Mouse (Mus musculus) testis, postnatal 10 days (tissue): ENCODE measurements around the gene Tbc1d8b.
A peak's percentile ranks its signal among the peaks of the same experiment; 100 is the strongest.

Experiments used
- DNase-seq: peaks from one replicate; pipeline ENCODE4 v3.0.0; 2021; ENCODE audit warnings: low spot score

The Tbc1d8b gene

GRCm38 (mm10) chrX:139779401-139779800, 94.6 kb downstream of the Tbc1d8b start:
- no peak for DNase-seq

- DNase-seq, result no peak
Measured at GRCm38 (mm10) chrX:139780988-139781387, 96.2 kb downstream of the Tbc1d8b start.

GRCm38 (mm10) chrX:139781563-139781962, 96.8 kb downstream of the Tbc1d8b start:
- DNase-seq, result no peak

- DNase-seq, result no peak
Measured at GRCm38 (mm10) chrX:139782278-139783044, 97.7 kb downstream of the Tbc1d8b start, which contains the start of gene Ripply1. Gene Ripply1, minus strand, starts transcription at chrX:139782353.

- peak; percentile 38 for DNase-seq
Measured at GRCm38 (mm10) chrX:139783045-139783422, 98.2 kb downstream of the Tbc1d8b start.

- DNase-seq, result no peak
Measured at GRCm38 (mm10) chrX:139785764-139786163, 101.0 kb downstream of the Tbc1d8b start.

DNA sequence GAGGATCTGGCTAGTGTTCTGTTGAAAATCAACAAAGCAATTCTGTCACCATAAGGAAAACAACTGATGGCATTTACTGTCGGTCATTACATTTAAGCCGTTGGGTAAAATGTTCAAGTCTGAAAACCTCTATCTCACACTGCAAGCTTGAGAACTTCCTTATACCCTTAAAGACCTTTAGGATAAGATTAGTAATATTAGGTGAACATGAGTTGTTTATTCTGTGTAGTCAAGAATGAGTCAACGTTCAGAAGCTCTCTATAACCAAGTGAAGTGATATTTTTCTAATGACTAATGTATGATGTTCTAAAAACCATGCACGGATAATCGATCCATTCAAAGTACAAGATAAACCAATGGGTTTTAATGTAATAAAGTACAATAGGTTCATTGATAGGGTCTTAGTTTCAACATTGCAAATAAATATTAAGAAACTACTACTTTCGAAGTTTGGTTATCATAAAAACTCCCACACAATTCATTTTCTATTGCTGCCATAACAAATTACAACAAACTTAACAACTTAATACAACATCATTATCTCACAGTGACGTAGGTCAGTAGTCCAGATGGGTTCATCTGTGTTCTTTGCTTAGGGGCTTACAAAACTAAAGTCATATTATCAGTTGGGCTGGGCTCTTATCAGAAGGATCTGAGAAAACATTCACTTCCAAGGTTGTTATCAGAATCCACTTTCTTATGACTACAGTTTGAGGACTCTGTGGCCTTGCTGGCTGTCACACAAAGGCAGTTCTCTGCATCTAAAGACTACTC, 109.5 kb downstream of the Tbc1d8b start:
- DNase-seq, result no peak

DNA sequence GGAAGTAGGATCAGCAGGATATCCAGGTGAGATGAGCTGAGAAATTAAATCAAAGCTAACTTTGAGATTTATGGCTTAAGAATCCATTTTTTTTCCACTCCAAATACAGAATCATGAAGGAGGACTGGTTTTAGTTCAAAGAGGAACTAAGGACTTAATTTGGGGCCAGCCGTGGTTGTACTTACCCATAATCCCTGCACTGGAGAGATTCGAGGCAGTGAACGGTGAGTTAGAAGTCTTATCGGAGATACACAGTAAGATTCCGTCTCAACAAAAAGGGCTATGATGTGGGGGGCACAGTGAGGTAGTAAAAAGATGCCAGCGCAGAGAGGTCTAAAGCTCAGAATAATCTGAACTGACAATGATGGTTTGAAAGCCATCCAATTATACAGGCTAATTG, 111.2 kb downstream of the Tbc1d8b start:
- DNase-seq, result no peak

DNA sequence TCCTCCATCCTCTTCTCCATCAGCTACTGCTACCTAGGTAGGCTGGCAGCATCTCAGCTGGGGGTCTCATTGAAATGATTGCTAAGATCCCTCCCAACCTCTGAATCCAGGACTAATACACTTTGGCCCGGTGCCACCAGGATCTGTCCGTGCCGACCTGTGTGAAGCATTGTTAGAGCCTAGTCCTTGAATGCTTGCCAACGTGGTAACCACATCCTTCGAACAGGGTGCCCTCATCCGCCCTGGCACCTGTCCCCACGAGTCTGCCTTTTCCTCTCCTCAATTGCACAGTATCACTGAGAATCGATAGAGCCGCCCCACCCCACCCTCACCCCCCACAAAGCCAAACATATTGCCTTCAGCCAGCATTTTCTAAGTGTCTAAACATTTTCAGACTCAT, 113.1 kb downstream of the Tbc1d8b start:
- peak; percentile 47 for DNase-seq

DNA sequence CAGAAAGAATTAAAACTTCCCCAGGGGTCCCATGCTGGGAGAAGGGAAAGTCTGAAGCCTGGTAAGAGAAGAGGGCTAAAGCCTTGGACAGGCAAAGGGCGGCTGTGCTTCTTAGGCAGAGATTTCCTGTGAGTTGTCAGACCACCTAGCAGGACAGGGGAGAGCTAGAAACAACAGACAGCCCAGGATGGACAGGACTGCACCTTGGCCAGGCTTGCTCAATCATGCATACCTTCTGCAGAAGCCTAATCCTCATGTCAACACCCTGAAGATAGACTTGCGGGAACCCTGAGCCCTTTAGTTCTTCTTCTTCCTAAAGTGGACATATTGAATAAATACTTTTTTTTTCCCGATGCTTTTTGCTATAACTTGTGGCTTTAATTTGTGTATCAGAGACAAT, 115.2 kb downstream of the Tbc1d8b start:
- no peak for DNase-seq

GRCm38 (mm10) chrX:139800406-139800878, 115.6 kb downstream of the Tbc1d8b start, which contains the start of gene Cldn2:
Gene Cldn2, plus strand, starts transcription at chrX:139800828.
- DNase-seq, result no peak
